Mouse (Mus musculus): Measurements from ENCODE around the gene Gm34653.

DNA sequence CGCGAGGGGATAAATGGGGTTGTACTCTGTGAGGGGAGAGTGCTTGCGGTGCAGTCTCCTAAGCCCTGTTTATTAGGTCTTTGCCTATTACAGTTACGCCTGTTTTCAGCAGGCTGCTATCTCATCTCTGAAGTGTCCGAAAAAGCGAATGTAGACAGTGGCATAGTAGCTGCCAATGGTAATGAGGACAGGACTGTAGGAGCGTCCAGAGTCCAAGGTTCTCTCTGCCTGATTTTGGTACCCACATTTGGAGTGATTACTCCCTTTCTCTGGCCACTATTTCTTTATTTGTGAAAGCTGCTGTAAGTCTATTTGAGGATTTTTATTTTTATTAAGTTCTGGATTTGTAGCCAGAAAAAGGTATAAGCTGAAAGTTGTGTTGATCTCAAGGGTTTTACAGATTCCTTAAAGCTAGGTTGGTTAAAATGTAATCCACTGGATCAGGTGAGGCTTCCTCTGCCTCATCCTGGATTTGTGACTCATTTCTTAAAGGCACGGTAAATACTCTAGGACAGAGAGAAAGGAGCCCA, 42.1 kb downstream of the Gm34653 start, which contains the start of gene Psmd5:
- TF ChIP-seq CTCF (IDR thresholded peaks at IDR 0.05; ENCODE audit: borderline replicate concordance, insufficient read depth, low read length) (no peak), POLR2A (IDR thresholded peaks at IDR 0.05; ENCODE audit: low read depth, low read length) (no peak)
